ENCODE assay signal across 8 mouse cellular contexts in the genomic region with DNA sequence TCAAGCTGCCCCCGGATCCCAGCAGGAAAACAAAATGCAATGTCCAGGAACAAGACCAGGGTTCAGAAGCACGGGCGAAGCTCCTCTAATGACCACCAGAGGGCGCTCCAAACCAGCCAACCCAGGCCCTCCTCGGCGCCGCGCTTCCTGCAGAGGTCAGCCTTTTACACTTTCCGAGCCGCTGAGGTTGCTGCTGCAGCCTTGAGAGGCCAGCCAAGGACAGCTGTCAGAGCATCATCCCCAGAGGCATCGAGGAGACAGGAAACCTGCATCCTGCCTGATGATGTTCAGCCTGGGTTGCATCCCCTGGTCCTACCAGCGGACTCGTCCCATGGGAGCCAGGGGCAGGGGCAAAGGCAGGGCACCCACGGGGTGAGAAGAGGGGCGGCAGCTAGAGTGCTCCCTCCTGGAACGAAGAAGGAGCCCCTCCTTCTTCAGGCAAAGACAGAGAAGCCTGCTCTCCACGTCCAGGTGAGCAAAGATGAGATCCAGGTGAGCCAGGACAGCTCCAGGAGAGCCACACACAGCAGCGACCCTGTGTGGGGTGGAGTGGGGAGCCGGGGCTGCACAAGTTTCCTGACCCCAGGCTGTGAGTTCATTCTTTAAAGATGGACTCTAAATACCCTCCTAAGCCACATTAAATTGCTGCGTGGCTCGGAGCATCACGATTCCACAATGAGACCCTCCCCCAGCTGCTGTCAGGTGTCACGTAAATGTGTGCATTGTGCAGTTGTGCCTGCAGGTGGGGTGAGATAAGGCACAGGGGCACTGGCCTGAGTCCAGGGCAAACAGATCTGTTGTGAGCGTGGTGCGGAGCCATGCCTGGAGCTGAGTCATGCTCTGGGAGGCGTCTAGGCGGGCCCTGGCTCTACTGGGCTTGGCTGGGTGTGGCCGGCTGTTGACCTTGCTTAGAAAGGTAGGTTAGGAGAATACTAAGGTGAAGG. TPM values are rescaled to one million over a fixed set of nuclear protein-coding genes. Genes with fewer than 3 reads are reported as not detected.
DNase-seq lines count a peak whose midpoint lies in the region; ATAC-seq and TF ChIP-seq lines count a peak whose summit lies in the region.

Gene Arhgap22 (plus strand): TSS at position 204 of the 944 bp plus-strand sequence.

- no peak for TF ChIP-seq EP300 in lung, postnatal 0 days (IDR thresholded peaks at IDR 0.05)

- H3K9me3 ChIP-seq in hindbrain, embryonic 12.5 days (replicated peaks) = no peaks in the 10 kb centered on the region
- H3K9me3 ChIP-seq in lung, postnatal 0 days (ENCODE audit: low read length) = no peaks in the 10 kb centered on the region

- no peaks in the 10 kb centered on the region for H3K36me3 ChIP-seq in hindbrain, embryonic 12.5 days
- no peaks in the 10 kb centered on the region for H3K36me3 ChIP-seq in lung, postnatal 0 days (ENCODE audit: insufficient read depth, low read length)

- peaks cover 5% of the 10 kb centered on the region; the same call in 1 of the 2 replicates for H3K4me1 ChIP-seq in hindbrain, embryonic 12.5 days
- H3K4me1 ChIP-seq in lung, postnatal 0 days (ENCODE audit: insufficient read depth, low read depth, low read length) = no peaks in the 10 kb centered on the region

- peak within 1 kb of the TSS; percentile 48 for H3K4me2 ChIP-seq in hindbrain, embryonic 12.5 days (replicated peaks)
- 0 out of 2 replicates have a peak within 1 kb of the TSS, but pooled peaks have one; percentile 2 for H3K4me2 ChIP-seq in lung, postnatal 0 days (replicated peaks; ENCODE audit: low read depth, low read length)

- H3K27me3 ChIP-seq in hindbrain, embryonic 12.5 days = peaks cover 9% of the 10 kb centered on the region
- H3K27me3 ChIP-seq in lung, postnatal 0 days (replicated peaks; ENCODE audit: insufficient read depth, low read length) = no peaks in the 10 kb centered on the region

- no peak within 1 kb of the TSS for H3K27ac ChIP-seq in hindbrain, embryonic 12.5 days
- H3K27ac ChIP-seq in lung, postnatal 0 days (ENCODE audit: low read length) = no peak within 1 kb of the TSS

- TF ChIP-seq CTCF in lung, postnatal 0 days (IDR thresholded peaks at IDR 0.05) = peak; percentile 99

- peak within 1 kb of the TSS; percentile 16; the same call in 1 of the 2 replicates for H3K4me3 ChIP-seq in hindbrain, embryonic 12.5 days
- no peak within 1 kb of the TSS for H3K4me3 ChIP-seq in lung, postnatal 0 days (ENCODE audit: low read depth, low read length)

- DNase-seq in MN1 (ENCODE audit: low spot score) = peak; percentile 90
- DNase-seq in cerebellum, adult 9-11 months = peak; percentile 67
- peak; percentile 72 to 85 for DNase-seq in frontal cortex, postnatal 10 days (ENCODE audit: low spot score in 2 of 2)
- peak; percentile 92 for DNase-seq in layer of hippocampus, postnatal 10 days (ENCODE audit: low spot score in 2 of 2)
- peak; percentile 94 for DNase-seq in lung, postnatal 0 days (ENCODE audit: low spot score)
- DNase-seq in ovary, postnatal 10 days (ENCODE audit: low spot score) = peak; percentile 62
- DNase-seq in thymus, postnatal 0 days (ENCODE audit: low spot score) = peak; percentile 66

- peak; percentile 81 for ATAC-seq in hindbrain, embryonic 12.5 days (ENCODE audit: low FRiP score)
- ATAC-seq in lung, postnatal 0 days = peak; percentile 89

- peak within 1 kb of the TSS; percentile 54 for H3K9ac ChIP-seq in hindbrain, embryonic 12.5 days
- no peak within 1 kb of the TSS for H3K9ac ChIP-seq in lung, postnatal 0 days (replicated peaks; ENCODE audit: low read depth)

- 16% methylated on average over 28 of the region's 28 CpGs for WGBS in hindbrain, embryonic 12.5 days
- WGBS in lung, postnatal 0 days = 10% methylated on average over 28 of the region's 28 CpGs

RNA-seq across cellular contexts. Expression of gene Arhgap22, which starts in this region (rescaled TPM):
- 2.0 and 2.1 TPM in 2 replicates for polyA plus RNA-seq in hindbrain, embryonic 12.5 days (2016; fragmentation: Nextera tagmentation; extraction: Ambion mirVana)
- 1 to 10 TPM; 7.5 to 8.4 TPM for total RNA-seq in layer of hippocampus, postnatal 10 days (2021)
- polyA plus RNA-seq in lung, postnatal 0 days (2015; fragmentation: Nextera tagmentation; extraction: Ambion mirVana) = 29.5 and 30.2 TPM in 2 replicates
- 3.1 and 3.4 TPM in 2 replicates for polyA plus RNA-seq in thymus, postnatal 0 days (2015; fragmentation: Nextera tagmentation; extraction: Ambion mirVana)
